Mouse (Mus musculus): ENCODE measurements at regions not wholly inside any gene's neighbourhood (a gene's known extent, or its start where the extent isn't known, plus 50 kb on each side); places are given as distances from the start of the nearest gene placed in this dataset.

GRCm38 (mm10) chr6:99974464-99974863 is 248.3 kb upstream of the Prok2 start:
- TF ChIP-seq CTCF (IDR thresholded peaks at IDR 0.05) (no peak), EP300 (IDR thresholded peaks at IDR 0.05; ENCODE audit: insufficient read depth, low read depth, low read length) (no peak), POLR2A (IDR thresholded peaks at IDR 0.05; ENCODE audit: insufficient read depth, low read depth, low read length) (no peak)
